Mouse (Mus musculus) CH12.LX (cell line): Measurements from ENCODE around the gene Tnik. TPM values are rescaled to one million over a fixed set of nuclear protein-coding genes. Genes with fewer than 3 reads are reported as not detected.

Source experiments
- DNase-seq: peaks from one replicate; pipeline ENCODE4 v3.0.0-alpha.2; 2013; ENCODE audit errors: extremely low read depth
- H3K27ac ChIP-seq: 2 replicates; pipeline ENCODE4 v1.5.1; 2012; ENCODE audit warnings: low read depth, mild to moderate bottlenecking, control low read depth, moderate library complexity; ENCODE audit not compliant: insufficient read depth
- H3K27me3 ChIP-seq: replicated peaks from 2 replicates; pipeline ENCODE3; 2012; ENCODE audit warnings: inconsistent platforms
- H3K36me3 ChIP-seq, 2 experiments: replicated peaks in 1 of 2; 2 replicates each; pipeline versions ENCODE3 to v1.6.1; 2012; ENCODE audit warnings: inconsistent platforms in 1 of 2, low read length in 1 of 2, mild to moderate bottlenecking in 1 of 2, mixed read lengths in 1 of 2, moderate library complexity in 1 of 2; ENCODE audit not compliant: control insufficient read depth in 1 of 2, insufficient read depth in 1 of 2
- H3K4me1 ChIP-seq, 2 experiments: 2 replicates each; pipeline ENCODE4 v1.6.1; 2012; ENCODE audit warnings: inconsistent platforms in 1 of 2, moderate library complexity in 1 of 2; ENCODE audit not compliant: insufficient read depth in 2 of 2, control insufficient read depth in 1 of 2
- H3K4me2 ChIP-seq: 2 replicates; pipeline ENCODE4 v1.6.1; 2012; ENCODE audit warnings: low read depth, mild to moderate bottlenecking, control low read depth; ENCODE audit not compliant: poor library complexity, insufficient read depth, severe bottlenecking
- H3K4me3 ChIP-seq, 3 experiments: fragments of 150-350 bp in 1 of 3; sonication (generic) in 1 of 3; replicated peaks in 1 of 3; 2 replicates each; pipeline versions ENCODE3 to v1.5.1; 2011 to 2012; ENCODE audit warnings: low read depth in 2 of 3, low read length in 2 of 3, mild to moderate bottlenecking in 2 of 3, moderate library complexity in 2 of 3, control low read depth in 1 of 3, improper control_type of control experiment in 1 of 3, inconsistent platforms in 1 of 3, mixed read lengths in 1 of 3; ENCODE audit not compliant: poor library complexity in 1 of 3
- H3K79me2 ChIP-seq: replicated peaks from 2 replicates; pipeline ENCODE4 v1.6.1; 2012; ENCODE audit warnings: mild to moderate bottlenecking, moderate library complexity; ENCODE audit not compliant: control insufficient read depth, poor library complexity, insufficient read depth, severe bottlenecking; ENCODE audit errors: extremely low read depth
- H3K9ac ChIP-seq: 2 replicates; pipeline ENCODE4 v1.6.1; 2012; ENCODE audit warnings: low read depth, mild to moderate bottlenecking, control low read depth, moderate library complexity; ENCODE audit not compliant: insufficient read depth
- H3K9me3 ChIP-seq: replicated peaks from 2 replicates; pipeline ENCODE3; 2012; ENCODE audit warnings: low read length, inconsistent platforms, mixed read lengths
- BHLHE40 ChIP-seq: IDR thresholded peaks from 2 replicates; pipeline ENCODE4 v1.6.1; 2011; ENCODE audit warnings: mild to moderate bottlenecking, low read depth, low read length, improper control_type of control experiment
- CHD1 ChIP-seq: IDR thresholded peaks from 2 replicates; pipeline ENCODE4 v1.6.1; 2012; ENCODE audit warnings: low read depth, low read length, improper control_type of control experiment, inconsistent platforms
- ETS1 ChIP-seq: conservative IDR thresholded peaks from 2 replicates; pipeline ENCODE4 v1.6.1; 2012; ENCODE audit warnings: low read depth, mild to moderate bottlenecking, inconsistent platforms, low read length, improper control_type of control experiment, moderate library complexity
- HCFC1 ChIP-seq: IDR thresholded peaks from 2 replicates; pipeline ENCODE4 v1.6.1; 2012; ENCODE audit warnings: low read depth, mild to moderate bottlenecking, inconsistent platforms, low read length, improper control_type of control experiment
- IRF4 ChIP-seq: IDR thresholded peaks from 2 replicates; pipeline ENCODE4 v1.6.1; 2014; ENCODE audit warnings: low read depth, mild to moderate bottlenecking, inconsistent platforms, low read length, improper control_type of control experiment
- JUN ChIP-seq: IDR thresholded peaks from 2 replicates; pipeline ENCODE4 v1.6.1; 2011; ENCODE audit warnings: low read depth, mild to moderate bottlenecking, low read length, improper control_type of control experiment, moderate library complexity; ENCODE audit not compliant: insufficient read depth
- MAX ChIP-seq: IDR thresholded peaks from 2 replicates; pipeline ENCODE4 v1.6.1; 2011; ENCODE audit warnings: low read length, improper control_type of control experiment
- MAZ ChIP-seq: IDR thresholded peaks from 2 replicates; pipeline ENCODE4 v1.6.1; 2012; ENCODE audit warnings: low read depth, mild to moderate bottlenecking, inconsistent platforms, low read length, improper control_type of control experiment, moderate library complexity
- MXI1 ChIP-seq: IDR thresholded peaks from 2 replicates; pipeline ENCODE4 v1.6.1; 2011; ENCODE audit warnings: mild to moderate bottlenecking, low read depth, low read length, improper control_type of control experiment
- MYC ChIP-seq: IDR thresholded peaks from 2 replicates; pipeline ENCODE4 v1.6.1; 2011; ENCODE audit warnings: low read depth, mild to moderate bottlenecking, improper control_type of control experiment, low read length
- POLR2A ChIP-seq: IDR thresholded peaks from 2 replicates; pipeline ENCODE4 v1.6.1; 2011; ENCODE audit warnings: low read depth, mild to moderate bottlenecking, improper control_type of control experiment, low read length
- POLR2AphosphoS2 ChIP-seq: IDR thresholded peaks from 2 replicates; pipeline ENCODE4 v1.6.1; 2011; ENCODE audit warnings: low read depth, low read length, improper control_type of control experiment
- RCOR1 ChIP-seq: conservative IDR thresholded peaks from 2 replicates; pipeline ENCODE4 v1.6.1; 2012; ENCODE audit warnings: low read depth, mild to moderate bottlenecking, inconsistent platforms, low read length, improper control_type of control experiment
- SMC3 ChIP-seq: IDR thresholded peaks from 2 replicates; pipeline ENCODE4 v1.6.1; 2011; ENCODE audit warnings: low read depth, low read length, improper control_type of control experiment
- USF1 ChIP-seq: IDR thresholded peaks from 2 replicates; pipeline ENCODE4 v1.6.1; 2014; ENCODE audit warnings: low read depth, mild to moderate bottlenecking, inconsistent platforms, low read length, improper control_type of control experiment
- USF2 ChIP-seq: conservative IDR thresholded peaks from 2 replicates; pipeline ENCODE4 v1.6.1; 2011; ENCODE audit warnings: low read depth, low read length, improper control_type of control experiment
- ZKSCAN1 ChIP-seq: IDR thresholded peaks from 2 replicates; pipeline ENCODE4 v1.6.1; 2012; ENCODE audit warnings: low read depth, inconsistent platforms, low read length, improper control_type of control experiment, borderline replicate concordance
- ZMIZ1 ChIP-seq: IDR thresholded peaks from 2 replicates; pipeline ENCODE4 v1.6.1; 2012; ENCODE audit warnings: low read depth, mild to moderate bottlenecking, inconsistent platforms, low read length, improper control_type of control experiment
- ZNF384 ChIP-seq: IDR thresholded peaks from 2 replicates; pipeline ENCODE4 v1.6.1; 2012; ENCODE audit warnings: low read depth, low read length, improper control_type of control experiment, inconsistent platforms
- dilution Hi-C: fragments of 300-500 bp; cut with MboI; formaldehyde crosslinking; loops from 2 replicates; pipeline ENCODE4 v1.14.3; 2020; ENCODE audit warnings: low sequenced_read_pairs; ENCODE audit not compliant: extremely low pct_unique_long_range_greater_than_20kb, extremely low pct_ligation_motif_present
- in situ Hi-C: fragments of 300-500 bp; cut with MboI; formaldehyde crosslinking; loops from 3 replicates; pipeline ENCODE4 v1.14.3; 2019; ENCODE audit warnings: low sequenced_read_pairs, low pct_ligation_motif_present, low pct_unique_long_range_greater_than_20kb, mixed read lengths
- polyA plus RNA-seq: library from polyadenylated mRNA; unstranded; fragments of >175 nt; gene quantifications from 2 replicates; pipeline ENCODE4 v1.2.1, GENCODE M21; 2012; ENCODE audit warnings: low read depth; ENCODE audit not compliant: insufficient read length
- total RNA-seq, 2 experiments: library from RNA; depleted of rRNA; stranded (reverse); fragments of 300-350 nt in 1 of 2; fragments of >200 nt in 1 of 2; gene quantifications; 2 replicates each; pipeline ENCODE4 v1.2.3; 2012 to 2014

Gene Tnik
- total and polyA plus RNA-seq, 3 experiments = 0.08 TPM; not detected in 2

GRCm38 (mm10) chr3:28417091-28417715, 154.2 kb downstream of the Tnik start:
- Histone ChIP-seq H3K9me3 (peaks cover 78% of the 10 kb centered on the region), H3K4me1 (no peaks in the 10 kb centered on the region), H3K4me3 (no peak overlapping the region), H3K27ac (no peak overlapping the region), H3K79me2 (no peaks in the 10 kb centered on the region), H3K9ac (no peak overlapping the region), H3K27me3 (no peaks in the 10 kb centered on the region), H3K36me3 (no peaks in the 10 kb centered on the region), H3K4me2 (no peak overlapping the region)
- DNase-seq = no peak
- dilution Hi-C loops = no loop called here
- TF ChIP-seq ZMIZ1 = no peak
- in situ Hi-C loops = no loop called here

GRCm38 (mm10) chr3:28420194-28420593, 157.2 kb downstream of the Tnik start:
- Histone ChIP-seq H3K27ac (no peak overlapping the region), H3K9ac (no peak overlapping the region), H3K9me3 (peaks cover 65% of the 10 kb centered on the region), H3K4me3 (no peak overlapping the region), H3K36me3 (no peaks in the 10 kb centered on the region), H3K79me2 (no peaks in the 10 kb centered on the region), H3K27me3 (no peaks in the 10 kb centered on the region), H3K4me2 (no peak overlapping the region), H3K4me1 (no peaks in the 10 kb centered on the region)
- DNase-seq = no peak
- in situ Hi-C loops = no loop called here
- no peak for TF ChIP-seq RCOR1
- TF ChIP-seq CHD1 = no peak
- no peak for TF ChIP-seq USF2
- TF ChIP-seq HCFC1 = no peak
- dilution Hi-C loops = no loop called here

GRCm38 (mm10) chr3:28420698-28421097, 157.7 kb downstream of the Tnik start:
- Histone ChIP-seq H3K9ac (no peak overlapping the region), H3K4me2 (no peak overlapping the region), H3K27ac (no peak overlapping the region), H3K79me2 (no peaks in the 10 kb centered on the region), H3K4me1 (no peaks in the 10 kb centered on the region), H3K27me3 (no peaks in the 10 kb centered on the region), H3K36me3 (no peaks in the 10 kb centered on the region), H3K4me3 (no peak overlapping the region), H3K9me3 (peaks cover 65% of the 10 kb centered on the region)
- in situ Hi-C loops = no loop called here
- TF ChIP-seq POLR2AphosphoS2 (no peak), ETS1 (no peak), ZNF384 (no peak), MAX (no peak), SMC3 (no peak), MYC (no peak), USF1 (no peak), ZKSCAN1 (no peak), BHLHE40 (no peak), POLR2A (no peak), IRF4 (no peak), MAZ (no peak), JUN (no peak), MXI1 (no peak)
- dilution Hi-C loops = no loop called here
- no peak for DNase-seq
